Mouse (Mus musculus): ENCODE measurements around the gene Epb41l1.

DNA sequence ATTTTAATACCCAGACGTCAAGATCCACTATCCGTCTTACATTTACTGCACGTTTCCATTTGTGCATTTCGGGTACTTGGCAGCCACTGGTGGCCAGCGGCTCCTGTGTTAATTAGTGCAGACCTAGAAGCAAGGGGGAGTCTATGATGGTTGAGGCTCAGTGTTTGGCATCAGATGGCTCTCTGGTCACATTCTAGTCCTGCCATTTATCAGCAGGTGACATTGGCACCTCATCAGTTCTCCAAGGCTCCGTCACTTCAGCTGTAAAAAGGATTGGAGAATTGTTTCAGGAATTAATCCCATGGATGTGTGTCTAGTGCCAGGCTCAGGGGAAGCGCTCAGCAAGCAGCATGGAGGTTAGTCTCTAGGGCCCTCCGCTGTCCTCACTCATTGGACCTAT lies 51.6 kb downstream of the Epb41l1 start:
- TF ChIP-seq EP300 (IDR thresholded peaks at IDR 0.05; ENCODE audit: low read depth): no peak
- no peak for TF ChIP-seq CTCF (IDR thresholded peaks at IDR 0.05; ENCODE audit: low read depth)

Measured in liver, postnatal 0 days (tissue).